Comparison of ENCODE assay signal across 8 mouse cellular contexts in the genomic region with DNA sequence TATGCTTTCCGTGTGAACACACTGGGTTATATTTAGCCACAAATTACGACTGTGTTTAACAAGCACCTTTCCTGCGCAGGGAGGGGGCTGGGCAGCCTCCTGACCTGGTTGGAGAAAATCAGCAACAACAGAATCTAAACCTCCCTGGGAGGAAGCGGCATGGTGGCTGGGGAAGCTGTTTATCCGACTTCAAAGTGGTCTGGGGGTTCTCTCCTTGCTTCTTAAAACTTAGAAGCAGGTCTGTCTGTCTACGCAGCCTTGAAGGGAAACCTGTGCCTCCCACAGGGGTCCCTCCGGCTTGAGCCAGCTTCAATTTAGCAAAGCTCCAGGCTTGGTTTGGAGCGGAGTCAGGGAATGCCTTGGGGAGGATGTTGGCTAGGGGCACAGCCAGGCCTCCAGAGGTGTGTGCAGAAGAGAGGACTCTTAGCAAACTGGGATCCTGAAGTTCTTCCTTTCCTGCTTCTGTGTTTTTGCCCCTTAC. TPM values are rescaled to one million over a fixed set of nuclear protein-coding genes. Genes with fewer than 3 reads are reported as not detected.
DNase-seq lines count a peak whose midpoint lies in the region; ATAC-seq and TF ChIP-seq lines count a peak whose summit lies in the region.

No protein-coding gene starts in this region.

- no peak for TF ChIP-seq POLR2A in cortical plate, adult 2 months (IDR thresholded peaks at IDR 0.05; ENCODE audit: extremely low read depth, insufficient read depth, low read length)
- 0 out of 2 replicates have a peak, but pooled peaks have one; percentile 3 for TF ChIP-seq POLR2A in limb, embryonic 14.5 days (IDR thresholded peaks at IDR 0.05; ENCODE audit: borderline replicate concordance, extremely low read depth, insufficient read depth, insufficient read length)

- peak; percentile 45 to 58 for DNase-seq in heart, adult 18-20 months
- DNase-seq in heart, postnatal 25 days (ENCODE audit: low spot score): no peak
- DNase-seq in limb, embryonic 14.5 days (ENCODE audit: low spot score): no peak
- DNase-seq in thymus, postnatal 14 days: peak; percentile 43
- DNase-seq in frontal cortex, postnatal 14 days (ENCODE audit: low spot score in 2 of 2): no peak
- no peak for DNase-seq in ovary, postnatal 14 days (ENCODE audit: low spot score)

- peak overlapping the region; percentile 34 for H3K9ac ChIP-seq in heart, embryonic 16.5 days (ENCODE audit: low read length)
- H3K9ac ChIP-seq in limb, embryonic 14.5 days (ENCODE audit: low read depth, low read length, severe bottlenecking): 0 out of 2 replicates have a peak overlapping the region, but pooled peaks have one; percentile 6

- no peaks in the 10 kb centered on the region for H3K9me3 ChIP-seq in heart, embryonic 16.5 days (replicated peaks; ENCODE audit: control insufficient read depth, low read length)
- H3K9me3 ChIP-seq in limb, embryonic 14.5 days (ENCODE audit: control insufficient read depth, low read length): no peaks in the 10 kb centered on the region

- H3K27ac ChIP-seq in cortical plate, adult 2 months (ENCODE audit: insufficient read depth, low read length): peak overlapping the region; percentile 75; the same call in 1 of the 2 replicates
- H3K27ac ChIP-seq in heart, embryonic 16.5 days (ENCODE audit: low read length): peak overlapping the region; percentile 67
- H3K27ac ChIP-seq in limb, embryonic 14.5 days (replicated peaks; ENCODE audit: low read depth, low read length): peak overlapping the region; percentile 45

- 15% methylated on average over 8 of the region's 8 CpGs for WGBS in heart, embryonic 16.5 days
- 4% methylated on average over 8 of the region's 8 CpGs for WGBS in limb, embryonic 14.5 days

- no peak for TF ChIP-seq CTCF in cortical plate, adult 2 months (IDR thresholded peaks at IDR 0.05; ENCODE audit: extremely low read depth, insufficient read depth, low read length)

- H3K27me3 ChIP-seq in heart, embryonic 16.5 days (ENCODE audit: control insufficient read depth, insufficient read depth, low read length): no peaks in the 10 kb centered on the region
- no peaks in the 10 kb centered on the region for H3K27me3 ChIP-seq in limb, embryonic 14.5 days (ENCODE audit: control insufficient read depth, insufficient read depth, low read length)

- H3K4me2 ChIP-seq in heart, embryonic 16.5 days (ENCODE audit: low read depth, low read length): peak overlapping the region; percentile 24
- peak overlapping the region; percentile 91 for H3K4me2 ChIP-seq in limb, embryonic 14.5 days (replicated peaks; ENCODE audit: low read depth, low read length, severe bottlenecking)

- no peaks in the 10 kb centered on the region for H3K36me3 ChIP-seq in heart, embryonic 16.5 days (ENCODE audit: control insufficient read depth, insufficient read depth)
- H3K36me3 ChIP-seq in limb, embryonic 14.5 days (ENCODE audit: control insufficient read depth, insufficient read depth, low read length): peaks cover 6% of the 10 kb centered on the region; the same call in 1 of the 2 replicates

- intact Hi-C loops in heart, postnatal 25 days (cut with DNase I): no loop called here

- ATAC-seq in heart, embryonic 16.5 days (replicated peaks; ENCODE audit: extremely low read depth, insufficient read depth, low FRiP score): no peak
- ATAC-seq in limb, embryonic 14.5 days (ENCODE audit: low FRiP score, low read depth): no peak

- no peak overlapping the region for H3K4me3 ChIP-seq in cortical plate, adult 2 months (ENCODE audit: insufficient read depth, low read length)
- H3K4me3 ChIP-seq in heart, embryonic 16.5 days (ENCODE audit: low read length): no peak overlapping the region
- H3K4me3 ChIP-seq in limb, embryonic 14.5 days (replicated peaks; ENCODE audit: low read length): peak overlapping the region; percentile 6

- H3K4me1 ChIP-seq in cortical plate, adult 2 months (ENCODE audit: control insufficient read depth, insufficient read depth, low read length): peaks cover 3% of the 10 kb centered on the region
- H3K4me1 ChIP-seq in heart, embryonic 16.5 days (ENCODE audit: control insufficient read depth, insufficient read depth, low read length): peaks cover 67% of the 10 kb centered on the region
- peaks cover 74% of the 10 kb centered on the region for H3K4me1 ChIP-seq in limb, embryonic 14.5 days (ENCODE audit: control insufficient read depth, insufficient read depth, low read length)

RNA-seq across cellular contexts. Expression of gene Bahcc1, which starts 5.1 kb away (rescaled TPM):
- total RNA-seq in heart, adult 18-20 months (2021): 1 to 10 TPM; 3.5 to 5.0 TPM
- total RNA-seq in heart, postnatal 25 days (2021): 1 to 10 TPM; 7.8 to 8.3 TPM
- 10.1 and 10.2 TPM in 2 replicates for polyA plus RNA-seq in cortical plate, adult 2 months (2012; rRNA removed)
- 4.6 and 4.7 TPM in 2 replicates for polyA plus RNA-seq in heart, embryonic 16.5 days (2015; fragmentation: Nextera tagmentation; extraction: Ambion mirVana)
- polyA plus RNA-seq in limb, embryonic 14.5 days (2012; rRNA removed): 22.9 and 28.3 TPM in 2 replicates
- polyA plus RNA-seq in limb, embryonic 14.5 days (2014; fragmentation: Nextera tagmentation; extraction: Ambion mirVana): 14.0 and 14.9 TPM in 2 replicates

Comparison
In these comparisons a context has a peak if more than half of its experiments do, and no peak if none do; other contexts are left out.
1. DNase-seq: peak in heart, adult 18-20 months (2 of 2) and thymus, postnatal 14 days (single experiment); none in heart, postnatal 25 days (single experiment), limb, embryonic 14.5 days (single experiment), frontal cortex, postnatal 14 days (0 of 2) and ovary, postnatal 14 days (single experiment).
2. Peak in every context shown above with its lines, with median percentiles within 50 percentile points of each other: H3K27ac ChIP-seq.